Mouse (Mus musculus): ENCODE measurements at regions not wholly inside any gene's neighbourhood (a gene's known extent, or its start where the extent isn't known, plus 50 kb on each side); places are given as distances from the start of the nearest gene placed in this dataset.

GRCm38 (mm10) chr16:93246825-93247224, 357.0 kb downstream of the Setd4 start:
- no peak for TF ChIP-seq CTCF (IDR thresholded peaks at IDR 0.05; ENCODE audit: low read depth, low read length)
- TF ChIP-seq POLR2AphosphoS5 (IDR thresholded peaks at IDR 0.05; ENCODE audit: insufficient replicate concordance, low read depth, low read length): no peak
- TF ChIP-seq TAL1 (conservative IDR thresholded peaks at IDR 0.05; ENCODE audit: low read depth, low read length): no peak
- TF ChIP-seq GATA2 (IDR thresholded peaks at IDR 0.05; ENCODE audit: borderline replicate concordance, low read depth, low read length): no peak
